Mouse (Mus musculus) testis, adult 2 months (tissue): Measurements from ENCODE around the gene Ezh1.

Source experiments
- CTCF ChIP-seq: fragments of 200-500 bp; IDR thresholded peaks from 2 replicates; pipeline ENCODE4 v1.5.1; 2012; ENCODE audit warnings: low read depth, mild to moderate bottlenecking, inconsistent platforms, low read length, moderate library complexity; ENCODE audit not compliant: control insufficient read depth, insufficient read depth, insufficient replicate concordance
- POLR2A ChIP-seq: fragments of 200-500 bp; IDR thresholded peaks from 2 replicates; pipeline ENCODE4 v1.6.1; 2012; ENCODE audit warnings: low read depth, mild to moderate bottlenecking, inconsistent platforms, low read length, moderate library complexity; ENCODE audit not compliant: control insufficient read depth

DNA sequence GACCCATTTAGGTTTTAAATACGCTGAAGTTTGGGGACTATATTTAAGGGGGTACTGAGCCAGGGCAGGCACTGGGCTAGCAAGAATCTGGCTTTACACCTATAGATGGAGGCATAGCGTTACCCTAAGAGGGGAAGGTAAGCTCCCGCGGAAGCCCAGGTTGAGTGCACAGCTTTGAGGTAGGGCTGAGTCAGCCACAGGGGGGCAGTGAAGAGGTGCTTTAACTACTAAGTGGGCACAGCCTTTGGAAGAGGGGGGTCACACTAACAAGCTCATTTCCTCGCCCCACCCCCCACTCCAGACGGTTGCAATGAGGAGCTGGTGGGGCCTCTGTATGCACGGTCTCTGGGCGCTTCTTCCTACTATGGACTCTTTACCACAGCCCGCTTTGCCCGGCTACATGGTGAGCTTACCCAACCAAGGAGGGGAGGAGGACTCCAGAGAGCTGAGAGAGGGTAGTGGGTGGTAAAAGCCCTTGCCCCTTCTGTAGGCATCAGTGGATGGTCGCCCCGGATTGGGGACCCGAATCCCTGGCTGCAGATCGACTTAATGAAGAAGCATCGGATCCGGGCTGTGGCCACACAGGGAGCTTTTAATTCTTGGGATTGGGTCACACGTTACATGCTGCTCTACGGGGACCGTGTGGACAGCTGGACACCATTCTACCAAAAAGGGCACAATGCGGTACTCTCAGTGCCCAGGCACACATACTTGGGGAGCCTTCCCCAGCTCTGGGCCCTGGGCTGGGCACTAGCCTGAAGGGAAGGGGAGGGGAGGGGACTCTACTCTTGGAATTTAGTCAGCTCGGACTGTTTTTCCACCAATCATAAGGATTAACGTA is 49.1 kb downstream of the Ezh1 start:
- TF ChIP-seq CTCF (peak; percentile 26; the same call in 1 of the 2 replicates), POLR2A (no peak)
